Mouse (Mus musculus): ENCODE data around the gene Gp1ba.

Gp1ba gene

GRCm38 (mm10) chr11:70653345-70654197, 14.6 kb downstream of the Gp1ba start:
- DNase-seq (ENCODE audit: extremely low spot score), result peak; percentile 88

GRCm38 (mm10) chr11:70654198-70654922, 15.4 kb downstream of the Gp1ba start, which contains the start of gene Pfn1:
Gene Pfn1, minus strand, starts transcription at chr11:70654644.
- DNase-seq (ENCODE audit: extremely low spot score), result peak; percentile 85

- DNase-seq (ENCODE audit: extremely low spot score), result peak; percentile 85
Measured at GRCm38 (mm10) chr11:70654923-70655570, 16.1 kb downstream of the Gp1ba start.

- peak; percentile 82 for DNase-seq (ENCODE audit: extremely low spot score)
Measured at GRCm38 (mm10) chr11:70655571-70656455, 16.9 kb downstream of the Gp1ba start.

- DNase-seq (ENCODE audit: extremely low spot score), result peak; percentile 83
Measured at GRCm38 (mm10) chr11:70656456-70656927, 17.6 kb downstream of the Gp1ba start.

GRCm38 (mm10) chr11:70656964-70657363, 18.0 kb downstream of the Gp1ba start, which contains the start of gene Eno3:
Gene Eno3, plus strand, starts transcription at chr11:70657202.
- DNase-seq (ENCODE audit: extremely low spot score), result peak; percentile 81

GRCm38 (mm10) chr11:70657573-70657972, 18.7 kb downstream of the Gp1ba start:
- no peak for DNase-seq (ENCODE audit: extremely low spot score)

- DNase-seq (ENCODE audit: extremely low spot score), result no peak
Measured at GRCm38 (mm10) chr11:70657991-70658390, 19.1 kb downstream of the Gp1ba start.

- DNase-seq (ENCODE audit: extremely low spot score), result no peak
Measured at GRCm38 (mm10) chr11:70658521-70658920, 19.6 kb downstream of the Gp1ba start.

GRCm38 (mm10) chr11:70658942-70659341, 20.0 kb downstream of the Gp1ba start:
- no peak for DNase-seq (ENCODE audit: extremely low spot score)

GRCm38 (mm10) chr11:70660571-70660970, 21.6 kb downstream of the Gp1ba start:
- no peak for DNase-seq (ENCODE audit: extremely low spot score)

GRCm38 (mm10) chr11:70663101-70663500, 24.2 kb downstream of the Gp1ba start:
- DNase-seq (ENCODE audit: extremely low spot score), result no peak

- no peak for DNase-seq (ENCODE audit: extremely low spot score)
Measured at GRCm38 (mm10) chr11:70663957-70664356, 25.0 kb downstream of the Gp1ba start.

- DNase-seq (ENCODE audit: extremely low spot score), result no peak
Measured at GRCm38 (mm10) chr11:70664741-70665140, 25.8 kb downstream of the Gp1ba start.

GRCm38 (mm10) chr11:70666687-70667086, 27.8 kb downstream of the Gp1ba start:
- no peak for DNase-seq (ENCODE audit: extremely low spot score)

- no peak for DNase-seq (ENCODE audit: extremely low spot score)
Measured at GRCm38 (mm10) chr11:70667271-70668150, 28.6 kb downstream of the Gp1ba start.

GRCm38 (mm10) chr11:70668335-70668770, 29.4 kb downstream of the Gp1ba start:
- no peak for DNase-seq (ENCODE audit: extremely low spot score)

- peak; percentile 96 for DNase-seq (ENCODE audit: extremely low spot score)
Measured at GRCm38 (mm10) chr11:70668771-70669505, 30.0 kb downstream of the Gp1ba start, which contains the start of gene Spag7. Gene Spag7, minus strand, starts transcription at chr11:70669416.

All from embryo, embryonic 9.5 days (tissue).